Mouse (Mus musculus) liver, embryonic 14.5 days (tissue): ENCODE data around the gene Mid1. TPM values are rescaled to one million over a fixed set of nuclear protein-coding genes. Genes with fewer than 3 reads are reported as not detected.

ENCODE experiments used
- ATAC-seq: fragments of 200-750 bp; cut with Nextera tagmentation; 2 replicates; pipeline ENCODE4 v1.8.0; 2017; ENCODE audit warnings: moderate number of reproducible peaks, mild to moderate bottlenecking, moderate library complexity; ENCODE audit not compliant: insufficient read depth
- DNase-seq, 3 experiments: peaks; one replicate each; pipeline ENCODE4 v3.0.0-alpha.2; 2012 to 2013; ENCODE audit warnings: low read depth in 3 of 3, low spot score in 3 of 3
- H3K27ac ChIP-seq: fragments of 300-500 bp; sonication (generic); 2 replicates; pipeline ENCODE4 v1.5.1; 2014; ENCODE audit warnings: moderate library complexity, mild to moderate bottlenecking, control low read depth, inconsistent platforms
- H3K27me3 ChIP-seq: fragments of 300-500 bp; sonication (generic); 2 replicates; pipeline ENCODE4 v1.6.1; 2014; ENCODE audit warnings: mild to moderate bottlenecking, low read length, moderate library complexity; ENCODE audit not compliant: control insufficient read depth, insufficient read depth
- H3K36me3 ChIP-seq: fragments of 300-500 bp; sonication (generic); replicated peaks from 2 replicates; pipeline ENCODE4 v1.6.1; 2014; ENCODE audit warnings: low read depth; ENCODE audit not compliant: control insufficient read depth, insufficient read depth
- H3K4me1 ChIP-seq, 2 experiments: fragments of 200-500 bp in 1 of 2; fragments of 300-500 bp in 1 of 2; sonication (generic) in 1 of 2; replicated peaks; 2 replicates each; pipeline ENCODE4 v1.6.1; 2012 to 2014; ENCODE audit warnings: antibody characterized with exemption in 1 of 2, inconsistent platforms in 1 of 2, low read length in 1 of 2; ENCODE audit not compliant: control insufficient read depth in 2 of 2, insufficient read depth in 2 of 2
- H3K4me2 ChIP-seq: fragments of 300-500 bp; sonication (generic); 2 replicates; pipeline ENCODE4 v1.6.1; 2014; ENCODE audit warnings: low read depth, mild to moderate bottlenecking, control low read depth, moderate library complexity
- H3K4me3 ChIP-seq, 2 experiments: fragments of 200-500 bp in 1 of 2; fragments of 300-500 bp in 1 of 2; sonication (generic) in 1 of 2; 2 replicates each; pipeline ENCODE4 v1.5.1; 2012 to 2014; ENCODE audit warnings: low read depth in 2 of 2, low read length in 2 of 2, mild to moderate bottlenecking in 2 of 2, control low read depth in 1 of 2, inconsistent platforms in 1 of 2, moderate library complexity in 1 of 2; ENCODE audit not compliant: insufficient read depth in 1 of 2
- H3K9ac ChIP-seq: fragments of 300-500 bp; sonication (generic); replicated peaks from 2 replicates; pipeline ENCODE4 v1.6.1; 2014; ENCODE audit warnings: mild to moderate bottlenecking, control low read depth, moderate library complexity
- H3K9me3 ChIP-seq: fragments of 300-500 bp; sonication (generic); 2 replicates; pipeline ENCODE4 v1.6.1; 2016; ENCODE audit warnings: low read length, mixed read lengths; ENCODE audit not compliant: control insufficient read depth
- CTCF ChIP-seq: IDR thresholded peaks from 2 replicates; pipeline ENCODE4 v1.5.1; 2016; ENCODE audit warnings: antibody characterized with exemption, low read depth, control low read depth
- EP300 ChIP-seq: IDR thresholded peaks from 2 replicates; pipeline ENCODE4 v1.6.1; 2016; ENCODE audit warnings: antibody characterized with exemption, low read depth
- WGBS: fragments of 180-500 bp; shearing (Covaris S2); extraction: QIAGEN DNeasy Blood & Tissue Kit; methylation state at CpG from one replicate; pipeline ENCODE4 v1.1.7; 2014; ENCODE audit not compliant: insufficient replicate concordance; 5-methylcytosine and 5-hydroxymethylcytosine counted together
- polyA plus RNA-seq, 2 experiments: library from polyadenylated mRNA; depleted of rRNA in 1 of 2; stranded (reverse) in 1 of 2; unstranded in 1 of 2; fragments of >200 nt; fragmentation: Nextera tagmentation in 1 of 2; extraction: Ambion mirVana in 1 of 2; gene quantifications; 2 replicates each; pipeline versions ENCODE4 v1.2.1 to v1.2.3; 2012 to 2014

Mid1 gene
- polyA plus RNA-seq, 2 experiments, result 1.1 to 1.2 TPM

GRCm38 (mm10) chrX:169927110-169927817, 242.3 kb downstream of the Mid1 start:
- no peak for TF ChIP-seq CTCF
- TF ChIP-seq EP300, result no peak
- Histone ChIP-seq H3K4me3 (no peak overlapping the region), H3K9me3 (no peaks in the 10 kb centered on the region), H3K4me2 (no peak overlapping the region), H3K4me1 (no peaks in the 10 kb centered on the region), H3K27me3 (no peaks in the 10 kb centered on the region), H3K9ac (no peak overlapping the region), H3K27ac (no peak overlapping the region), H3K36me3 (no peaks in the 10 kb centered on the region)
- WGBS, result 74% methylated on average over 28 of the region's 28 CpGs
- no peak for ATAC-seq
- DNase-seq, result no peak

GRCm38 (mm10) chrX:169930868-169931267, 245.9 kb downstream of the Mid1 start:
- no peak for ATAC-seq

DNA sequence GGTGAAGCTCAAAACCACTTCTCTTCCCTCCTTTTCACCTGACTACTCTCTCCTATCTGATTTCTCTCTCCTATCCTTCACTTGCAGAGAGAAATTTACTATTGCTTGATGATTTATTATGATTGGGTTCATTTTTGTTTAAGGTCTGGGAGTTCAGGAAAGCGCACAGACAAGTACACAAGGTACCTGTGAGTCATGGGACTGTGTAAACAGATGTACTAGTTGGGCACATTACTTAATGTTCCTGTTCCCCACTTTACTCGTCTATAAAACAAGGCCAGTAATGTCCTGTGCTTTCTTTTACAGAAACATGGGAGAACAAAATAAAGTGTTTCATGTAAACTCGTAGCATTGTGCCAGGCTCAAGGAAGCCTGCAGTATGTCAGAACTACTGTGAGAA, 248.2 kb downstream of the Mid1 start:
- no peak for ATAC-seq
- WGBS, result 60% methylated on average over 3 of the region's 3 CpGs

More at GRCm38 (mm10) chrX:169930868-169931267, 245.9 kb downstream of the Mid1 start:
- DNase-seq, result no peak
- no peaks in the 10 kb centered on the region for H3K36me3 ChIP-seq
- no peak overlapping the region for H3K9ac ChIP-seq
- H3K27me3 ChIP-seq, result no peaks in the 10 kb centered on the region
- no peak for TF ChIP-seq CTCF
- no peak for TF ChIP-seq EP300
- H3K4me1 ChIP-seq, result no peaks in the 10 kb centered on the region
- H3K9me3 ChIP-seq, result no peaks in the 10 kb centered on the region
- no peak overlapping the region for H3K4me2 ChIP-seq
- WGBS, result 51% methylated on average over 2 of the region's 2 CpGs
- H3K4me3 ChIP-seq, result no peak overlapping the region
- H3K27ac ChIP-seq, result no peak overlapping the region

DNA sequence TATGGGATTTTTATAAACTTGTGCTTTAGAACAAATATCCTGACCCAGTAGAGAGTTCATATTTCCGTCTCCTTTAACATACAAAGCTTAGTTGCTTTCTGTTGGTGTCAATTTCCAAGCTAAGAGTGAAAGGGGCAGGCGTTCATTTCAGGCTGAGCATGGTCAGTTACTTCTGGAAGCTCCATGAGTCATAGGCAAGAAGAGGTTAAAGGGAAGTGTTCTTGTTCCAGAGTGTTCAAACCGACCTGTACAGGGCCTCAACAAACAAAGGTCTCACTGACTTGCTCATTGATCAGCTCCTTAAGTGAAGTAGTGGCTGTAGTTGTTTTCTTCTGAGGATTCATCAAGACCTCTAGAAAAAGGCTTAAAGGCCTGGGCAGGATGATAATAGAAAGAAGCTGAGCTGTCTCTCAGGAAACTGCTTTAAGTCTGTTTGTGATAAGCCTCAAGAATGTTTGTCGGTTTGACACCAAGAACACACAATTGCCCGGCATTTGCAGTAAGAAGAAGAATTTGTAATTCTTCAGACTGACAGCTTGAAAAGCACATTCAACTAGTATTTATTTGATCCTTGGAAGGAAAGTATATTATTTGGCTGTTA, 252.2 kb downstream of the Mid1 start:
- H3K27ac ChIP-seq, result no peak overlapping the region
- no peaks in the 10 kb centered on the region for H3K36me3 ChIP-seq
- no peak overlapping the region for H3K4me3 ChIP-seq
- H3K27me3 ChIP-seq, result no peaks in the 10 kb centered on the region
- no peak overlapping the region for H3K9ac ChIP-seq
- peak; percentile 21; the same call in 1 of the 2 replicates for TF ChIP-seq EP300
- no peak for TF ChIP-seq CTCF
- no peak overlapping the region for H3K4me2 ChIP-seq
- peak in 2 of 3 experiments; percentile 0 to 7 for DNase-seq
- 18% methylated on average over 5 of the region's 5 CpGs for WGBS
- no peaks in the 10 kb centered on the region for H3K9me3 ChIP-seq
- ATAC-seq, result peak; percentile 41; the same call in 1 of the 2 replicates
- no peaks in the 10 kb centered on the region for H3K4me1 ChIP-seq

More for the DNA sequence above, 248.2 kb downstream of the Mid1 start:
- Histone ChIP-seq H3K27ac (no peak overlapping the region), H3K9me3 (no peaks in the 10 kb centered on the region), H3K4me1 (no peaks in the 10 kb centered on the region), H3K4me2 (no peak overlapping the region), H3K27me3 (no peaks in the 10 kb centered on the region), H3K9ac (no peak overlapping the region), H3K36me3 (no peaks in the 10 kb centered on the region), H3K4me3 (no peak overlapping the region)
- no peak for DNase-seq
- TF ChIP-seq EP300 (no peak), CTCF (no peak)

- 69% methylated on average over 4 of the region's 4 CpGs for WGBS
Measured at GRCm38 (mm10) chrX:169940531-169940930, 255.5 kb downstream of the Mid1 start.

More at GRCm38 (mm10) chrX:169940531-169940930, 255.5 kb downstream of the Mid1 start:
- Histone ChIP-seq H3K36me3 (no peaks in the 10 kb centered on the region), H3K27me3 (no peaks in the 10 kb centered on the region), H3K4me3 (no peak overlapping the region), H3K4me2 (no peak overlapping the region), H3K9me3 (no peaks in the 10 kb centered on the region), H3K4me1 (no peaks in the 10 kb centered on the region), H3K27ac (no peak overlapping the region), H3K9ac (no peak overlapping the region)
- DNase-seq, result no peak
- no peak for ATAC-seq
- no peak for TF ChIP-seq EP300
- no peak for TF ChIP-seq CTCF
